Mouse (Mus musculus): ENCODE measurements around the gene Lclat1.

GRCm38 (mm10) chr17:73092103-73093097 lies 15.4 kb upstream of the Lclat1 start:
- TF ChIP-seq CTCF (IDR thresholded peaks at IDR 0.05; ENCODE audit: control insufficient read depth, insufficient read depth, insufficient read length) (no peak), USF1 (IDR thresholded peaks at IDR 0.05; ENCODE audit: low read depth) (no peak), MYOD1 (IDR thresholded peaks at IDR 0.05; ENCODE audit: control insufficient read depth, insufficient read length, low read depth) (no peak), CEBPB (IDR thresholded peaks at IDR 0.05; ENCODE audit: low read depth) (no peak)

Measured in C2C12 (cell line).